Comparison of ENCODE assay signal across 11 mouse cellular contexts in genomic region chr15:11364795-11365194, GRCm38 (mm10). TPM values are rescaled to one million over a fixed set of nuclear protein-coding genes. Genes with fewer than 3 reads are reported as not detected.
A peak's percentile ranks its signal among the peaks of the same experiment; 100 is the strongest.
DNase-seq lines count a peak whose midpoint lies in the region; ATAC-seq lines count a peak whose summit lies in the region.
"Had no signal": no experiment of that assay in that cellular context is flagged by ENCODE, and none has a peak within 500 bp of the region (broad histone marks: within the 10 kb centered on the region; RNA-seq: fewer than 3 reads in every experiment).

No protein-coding gene starts in this region.

- H3K4me3 ChIP-seq in hindbrain, embryonic 14.5 days (replicated peaks; ENCODE audit: low read length): no peak overlapping the region
- no peak overlapping the region for H3K4me3 ChIP-seq in hindbrain, embryonic 12.5 days
- H3K4me3 ChIP-seq: liver, embryonic 13.5 days had no signal

- no peaks in the 10 kb centered on the region for H3K4me1 ChIP-seq in hindbrain, embryonic 14.5 days (replicated peaks; ENCODE audit: control insufficient read depth, insufficient read depth, low read length)
- no peaks in the 10 kb centered on the region for H3K4me1 ChIP-seq in hindbrain, embryonic 12.5 days
- H3K4me1 ChIP-seq: liver, embryonic 13.5 days had no signal

- H3K27ac ChIP-seq in hindbrain, embryonic 14.5 days: no peak overlapping the region
- H3K27ac ChIP-seq in hindbrain, embryonic 12.5 days: no peak overlapping the region
- H3K27ac ChIP-seq: liver, embryonic 13.5 days had no signal

- H3K36me3 ChIP-seq in hindbrain, embryonic 14.5 days (replicated peaks; ENCODE audit: control insufficient read depth, insufficient read depth): no peaks in the 10 kb centered on the region
- H3K36me3 ChIP-seq in hindbrain, embryonic 12.5 days: no peaks in the 10 kb centered on the region
- H3K36me3 ChIP-seq: liver, embryonic 13.5 days had no signal

- H3K27me3 ChIP-seq in hindbrain, embryonic 14.5 days (ENCODE audit: control insufficient read depth, insufficient read depth, low read length): no peaks in the 10 kb centered on the region
- H3K27me3 ChIP-seq in hindbrain, embryonic 12.5 days: no peaks in the 10 kb centered on the region
- H3K27me3 ChIP-seq: liver, embryonic 13.5 days had no signal

- WGBS in hindbrain, embryonic 14.5 days: 100% methylated on average over 1 of the region's 1 CpGs
- WGBS in hindbrain, embryonic 12.5 days: 94% methylated on average over 1 of the region's 1 CpGs

- H3K9ac ChIP-seq in hindbrain, embryonic 14.5 days: no peak overlapping the region
- H3K9ac ChIP-seq in hindbrain, embryonic 12.5 days: no peak overlapping the region
- H3K9ac ChIP-seq: liver, embryonic 13.5 days had no signal

- no peak overlapping the region for H3K4me2 ChIP-seq in hindbrain, embryonic 14.5 days (replicated peaks)
- H3K4me2 ChIP-seq in hindbrain, embryonic 12.5 days (replicated peaks): no peak overlapping the region
- H3K4me2 ChIP-seq: liver, embryonic 13.5 days; midbrain, embryonic 11.5 days had no signal

- peak; percentile 58 for DNase-seq in hindbrain, embryonic 14.5 days (ENCODE audit: low spot score)
- peak; percentile 27 for DNase-seq in NIH3T3 (ENCODE audit: low read depth)
- peak; percentile 49 to 86 for DNase-seq in frontal cortex, adult 2 months (ENCODE audit: extremely low spot score in 1 of 2, low spot score in 1 of 2)
- peak; percentile 13 to 69 for DNase-seq in left cerebral cortex, adult 9 months (ENCODE audit: low spot score in 2 of 2)
- DNase-seq in thymus, postnatal 14 days: no peak
- DNase-seq in thymus, postnatal 4 days: no peak
- no peak for DNase-seq in ovary, adult 18-20 months (ENCODE audit: low spot score)
- DNase-seq: adrenal gland, postnatal 10 days; liver, embryonic 13.5 days had no signal

- ATAC-seq in hindbrain, embryonic 14.5 days (ENCODE audit: low FRiP score): no peak
- ATAC-seq in hindbrain, embryonic 12.5 days (ENCODE audit: low FRiP score): no peak

- H3K9me3 ChIP-seq in hindbrain, embryonic 14.5 days (ENCODE audit: control insufficient read depth, low read length): no peaks in the 10 kb centered on the region
- no peaks in the 10 kb centered on the region for H3K9me3 ChIP-seq in hindbrain, embryonic 12.5 days (replicated peaks)
- H3K9me3 ChIP-seq: liver, embryonic 13.5 days had no signal

RNA-seq across cellular contexts. Expression of gene Tars, which starts 34.7 kb away (rescaled TPM):
- polyA plus RNA-seq in hindbrain, embryonic 14.5 days (2014; fragmentation: Nextera tagmentation; extraction: Ambion mirVana): 42.8 and 50.3 TPM in 2 replicates
- polyA plus RNA-seq in hindbrain, embryonic 12.5 days (2016; fragmentation: Nextera tagmentation; extraction: Ambion mirVana): 75.8 and 83.4 TPM in 2 replicates
- polyA plus RNA-seq in frontal cortex, adult 2 months (2012; rRNA removed): 33.0 and 34.7 TPM in 2 replicates

Comparison
In these comparisons a context has a peak if more than half of its experiments do, and no peak if none do; other contexts are left out.
1. DNase-seq: peak in hindbrain, embryonic 14.5 days (single experiment), NIH3T3 (single experiment), frontal cortex, adult 2 months (2 of 2) and left cerebral cortex, adult 9 months (2 of 2); none in thymus, postnatal 14 days (single experiment), thymus, postnatal 4 days (single experiment) and ovary, adult 18-20 months (single experiment).